Mouse (Mus musculus) midbrain, embryonic 15.5 days (tissue): ENCODE measurements around the gene Cd24a. TPM values are rescaled to one million over a fixed set of nuclear protein-coding genes. Genes with fewer than 3 reads are reported as not detected.

ENCODE experiments used
- ATAC-seq: fragments of 200-750 bp; cut with Nextera tagmentation; replicated peaks from 2 replicates; pipeline ENCODE4 v1.8.0; 2017; ENCODE audit warnings: moderate TSS enrichment
- H3K27ac ChIP-seq: fragments of 300-500 bp; sonication (generic); 2 replicates; pipeline ENCODE4 v1.5.1; 2015; ENCODE audit warnings: mild to moderate bottlenecking, inconsistent platforms
- H3K27me3 ChIP-seq: fragments of 300-500 bp; sonication (generic); replicated peaks from 2 replicates; pipeline ENCODE4 v1.6.1; 2015; ENCODE audit warnings: inconsistent platforms
- H3K36me3 ChIP-seq: fragments of 300-500 bp; sonication (generic); replicated peaks from 2 replicates; pipeline ENCODE4 v1.6.1; 2015; ENCODE audit warnings: inconsistent platforms
- H3K4me1 ChIP-seq: fragments of 300-500 bp; sonication (generic); 2 replicates; pipeline ENCODE4 v1.6.1; 2015; ENCODE audit warnings: inconsistent platforms
- H3K4me2 ChIP-seq: fragments of 300-500 bp; sonication (generic); 2 replicates; pipeline ENCODE4 v1.6.1; 2015; ENCODE audit warnings: inconsistent platforms, mild to moderate bottlenecking, moderate library complexity
- H3K4me3 ChIP-seq: fragments of 300-500 bp; sonication (generic); 2 replicates; pipeline ENCODE4 v1.5.1; 2015; ENCODE audit warnings: mild to moderate bottlenecking, inconsistent platforms
- H3K9ac ChIP-seq: fragments of 300-500 bp; sonication (generic); 2 replicates; pipeline ENCODE4 v1.6.1; 2015; ENCODE audit warnings: mild to moderate bottlenecking, inconsistent platforms
- H3K9me3 ChIP-seq: fragments of 300-500 bp; sonication (generic); 2 replicates; pipeline ENCODE4 v1.6.1; 2016; ENCODE audit warnings: inconsistent platforms
- WGBS: fragments of 180-500 bp; shearing (Covaris S2); methylation state at CpG from one replicate; pipeline ENCODE4 v1.1.7; 2015; ENCODE audit warnings: mixed read lengths; 5-methylcytosine and 5-hydroxymethylcytosine counted together
- polyA plus RNA-seq: library from polyadenylated mRNA; unstranded; fragments of >200 nt; fragmentation: Nextera tagmentation; extraction: Ambion mirVana; gene quantifications from 2 replicates; pipeline ENCODE4 v1.2.1, GENCODE M21; 2015

The Cd24a gene
- polyA plus RNA-seq, 1 experiment from 2014 or later: 795 TPM

DNA sequence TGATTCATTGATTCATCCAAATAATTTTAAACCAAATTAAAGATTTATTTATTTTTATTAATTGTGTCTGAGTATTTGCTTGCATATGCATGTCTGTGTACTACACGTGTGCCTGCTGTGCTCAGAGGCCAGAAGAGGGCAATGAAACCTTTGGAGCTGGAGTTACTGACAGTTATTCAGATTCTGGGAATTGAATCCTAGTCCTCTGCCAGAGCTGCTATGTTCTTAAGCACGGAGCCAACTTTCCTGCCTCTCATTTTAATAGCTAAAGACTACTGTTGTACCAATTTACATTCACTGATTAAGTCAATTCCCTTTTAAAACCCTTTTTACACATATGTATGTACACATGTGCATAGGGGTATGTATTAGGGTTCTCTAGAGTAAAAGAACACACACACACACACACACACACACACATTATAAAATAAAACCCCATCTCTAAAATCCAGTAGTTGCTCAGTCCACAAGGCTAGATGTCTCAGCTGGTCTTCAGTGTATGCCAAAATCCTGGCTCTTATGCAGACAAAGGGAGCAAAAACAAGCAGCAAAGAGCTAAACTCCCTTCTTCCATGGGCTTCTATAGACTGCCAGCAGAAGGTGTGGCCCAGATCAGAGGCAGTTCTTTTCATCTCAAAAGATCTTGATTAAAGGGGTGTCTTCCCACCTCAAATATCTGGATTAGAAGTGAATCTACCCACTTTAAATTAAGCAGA, 53.7 kb downstream of the Cd24a start:
- no peak for ATAC-seq
- Histone ChIP-seq H3K9me3 (no peaks in the 10 kb centered on the region), H3K36me3 (no peaks in the 10 kb centered on the region), H3K27me3 (no peaks in the 10 kb centered on the region), H3K4me1 (no peaks in the 10 kb centered on the region), H3K4me3 (no peak overlapping the region), H3K27ac (no peak overlapping the region), H3K4me2 (no peak overlapping the region), H3K9ac (no peak overlapping the region)
- 61% methylated on average over 2 of the region's 2 CpGs for WGBS

DNA sequence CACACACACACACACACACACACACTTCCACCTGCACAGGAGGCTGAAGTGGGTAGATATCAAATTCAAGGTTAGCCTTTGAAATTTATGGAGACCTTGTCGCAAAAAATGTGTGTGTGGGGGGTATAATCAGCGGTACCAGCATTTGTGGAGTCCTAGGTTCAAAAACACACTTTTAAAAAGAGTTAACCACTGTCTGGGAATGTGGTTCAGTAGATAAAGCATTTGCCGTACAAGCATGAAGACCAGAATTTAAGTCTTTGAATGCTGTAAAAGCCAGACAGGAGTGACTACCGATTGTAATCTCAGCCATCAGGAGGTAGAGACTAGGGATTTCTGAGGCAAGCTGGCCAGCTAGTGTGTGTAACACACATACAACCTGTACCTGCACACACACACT, 55.0 kb downstream of the Cd24a start:
- no peak overlapping the region for H3K4me2 ChIP-seq

More for the DNA sequence above, 55.0 kb downstream of the Cd24a start:
- Histone ChIP-seq H3K36me3 (no peaks in the 10 kb centered on the region), H3K27me3 (no peaks in the 10 kb centered on the region), H3K27ac (no peak overlapping the region), H3K4me1 (no peaks in the 10 kb centered on the region), H3K4me3 (no peak overlapping the region), H3K9me3 (no peaks in the 10 kb centered on the region), H3K9ac (no peak overlapping the region)
- WGBS: 89% methylated on average over 4 of the region's 4 CpGs
- no peak for ATAC-seq

Other genes starting within 250 kb of the Cd24a start
- gene Bend3, start 99.5 kb upstream of the Cd24a start, polyA plus RNA-seq: 5.0 and 5.5 TPM in 2 replicates
- gene Gm9803, start 54.2 kb upstream of the Cd24a start, polyA plus RNA-seq: 20.2 and 22.7 TPM in 2 replicates
- 62.6 and 66.2 TPM in 2 replicates for gene 1700021F05Rik, start 37.3 kb upstream of the Cd24a start, polyA plus RNA-seq